Mouse (Mus musculus) 3134 (cell line): Measurements from ENCODE around the gene Ing4.
A peak's percentile ranks its signal among the peaks of the same experiment; 100 is the strongest.
"Not testable (repeated sequence)": the region's sequence is repeated elsewhere in the genome, so short reads cannot be mapped to it uniquely, and the experiment has no call there.

ENCODE experiments used
- DNase-seq: peaks from one replicate; pipeline ENCODE4 v3.0.0-alpha.2; 2011; ENCODE audit warnings: low spot score; ENCODE audit not compliant: insufficient read length; ENCODE audit errors: extremely low read depth

Ing4 gene

GRCm38 (mm10) chr6:125040221-125040620 is 661 bp downstream of the Ing4 start:
- DNase-seq: no peak

GRCm38 (mm10) chr6:125041047-125041446 is 1.5 kb downstream of the Ing4 start:
- DNase-seq: no peak

- DNase-seq: no peak
Observed at GRCm38 (mm10) chr6:125042081-125042480, 2.5 kb downstream of the Ing4 start.

DNA sequence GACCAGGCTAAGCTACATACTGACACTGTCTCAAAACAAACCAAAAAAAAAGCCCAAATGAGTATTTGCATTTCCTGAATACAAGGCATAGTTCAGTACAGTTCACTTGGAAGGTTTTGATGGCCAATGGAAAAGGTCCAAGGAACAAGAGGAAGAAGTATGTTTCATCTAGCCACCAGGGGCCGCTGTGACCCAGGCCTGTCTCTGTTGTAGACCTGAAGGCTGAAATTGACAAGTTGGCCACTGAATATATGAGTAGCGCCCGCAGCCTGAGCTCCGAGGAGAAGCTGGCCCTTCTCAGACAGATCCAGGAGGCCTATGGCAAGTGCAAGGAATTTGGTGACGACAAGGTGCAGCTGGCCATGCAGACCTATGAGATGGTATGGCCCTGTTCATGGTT is 7.1 kb downstream of the Ing4 start:
- peak; percentile 41 for DNase-seq

DNA sequence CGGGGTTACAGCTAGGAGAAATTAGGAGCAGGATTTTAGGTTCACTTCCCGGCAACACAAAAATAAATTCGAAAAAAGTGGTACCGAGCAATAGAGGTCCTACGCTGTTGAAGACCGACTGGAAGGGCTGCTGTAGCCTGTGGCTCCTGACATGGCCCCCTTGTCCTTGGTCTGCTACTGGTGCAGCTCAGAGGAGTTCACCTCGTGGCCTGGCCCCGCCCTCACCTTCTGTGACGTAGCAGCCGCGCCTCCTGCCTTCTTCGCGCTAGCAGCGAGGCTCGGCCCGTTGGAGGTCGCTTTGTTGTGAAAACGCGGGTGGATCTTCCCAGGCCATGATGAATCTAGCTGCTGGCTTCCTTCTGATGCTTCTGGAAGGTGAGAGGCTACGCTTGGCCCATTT is 10.1 kb downstream of the Ing4 start, which contains the start of gene Acrbp:
Gene Acrbp (plus strand): TSS at position 12 of the 400 bp plus-strand sequence.
- no peak for DNase-seq

DNA sequence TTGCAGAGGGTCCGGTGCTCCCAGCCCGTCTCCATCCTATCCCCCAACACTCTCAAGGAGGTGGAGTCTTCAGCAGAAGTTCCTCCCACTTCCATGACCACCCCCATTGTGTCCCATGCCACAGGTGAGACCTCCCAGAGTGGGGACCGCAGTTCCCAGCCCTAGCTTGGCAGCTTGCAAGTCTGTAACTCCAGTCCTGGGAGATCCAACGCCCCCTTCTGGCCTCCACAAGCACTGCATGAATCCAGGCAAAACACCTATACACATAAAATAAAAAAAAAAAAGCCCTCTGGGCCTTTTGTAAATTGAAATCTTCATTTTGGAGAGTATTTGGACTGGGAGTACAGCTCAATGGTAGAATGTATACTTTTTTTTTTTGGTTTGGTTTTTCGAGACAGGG is 11.7 kb downstream of the Ing4 start:
- peak; percentile 20 for DNase-seq

DNA sequence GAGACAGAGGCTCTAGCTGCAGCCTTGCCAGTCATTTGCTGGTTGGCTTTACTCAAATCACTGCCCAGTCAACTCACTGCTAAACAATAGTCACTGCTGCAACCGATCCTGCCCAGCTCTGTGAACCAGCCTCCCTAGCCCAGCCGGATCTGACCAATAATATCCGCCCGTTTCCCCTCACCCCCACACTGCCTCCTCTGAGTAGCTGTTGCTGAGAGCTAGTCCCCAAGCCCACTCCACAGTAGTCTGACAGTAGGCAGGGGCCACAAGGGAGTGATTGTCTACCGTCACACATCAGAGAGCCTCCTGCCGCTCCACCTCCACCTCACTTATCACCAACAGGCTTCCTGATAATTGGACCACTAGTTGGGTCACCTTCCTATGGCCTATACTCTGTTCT is 21.9 kb downstream of the Ing4 start:
- DNase-seq: no peak

DNA sequence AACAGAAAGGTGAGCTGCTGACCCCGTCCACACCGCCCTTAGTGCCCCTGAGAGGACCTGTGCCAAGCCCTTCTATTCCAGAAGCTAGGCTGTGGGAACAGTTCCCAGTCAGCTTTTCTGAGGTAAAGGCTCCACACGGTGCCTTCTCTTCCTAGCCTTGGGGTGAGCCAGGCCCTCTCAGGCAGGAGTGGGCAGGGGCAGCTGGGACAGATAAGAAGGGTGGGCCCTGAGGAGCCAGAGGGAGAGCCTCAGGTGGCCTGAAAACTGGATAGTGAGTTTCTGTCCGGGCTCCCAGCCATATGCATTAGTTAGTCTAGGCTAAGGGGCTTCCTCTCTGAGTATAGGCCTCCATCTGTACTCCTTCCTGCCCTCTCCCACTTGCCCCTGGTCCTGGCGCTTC is 23.0 kb downstream of the Ing4 start:
- DNase-seq: no peak

DNA sequence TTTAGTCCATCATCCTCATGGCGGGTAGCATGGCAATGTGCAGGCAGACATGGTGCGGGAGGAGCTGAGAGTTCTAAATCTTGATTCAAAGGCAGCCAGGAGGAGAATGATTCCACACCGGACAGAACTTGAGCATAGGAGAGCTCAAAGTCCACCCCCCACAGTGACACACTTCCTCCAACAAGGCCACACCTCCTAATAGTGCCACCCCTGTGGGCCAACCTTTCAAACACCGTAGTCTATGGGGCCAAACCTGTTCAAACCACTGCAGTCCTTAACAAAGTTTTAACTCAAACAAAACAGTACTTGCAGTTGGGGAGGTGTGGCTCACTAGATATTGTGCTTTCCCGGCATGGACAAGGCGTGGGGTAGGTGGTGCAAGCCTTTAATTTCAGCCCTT is 24.3 kb downstream of the Ing4 start:
- no peak for DNase-seq

DNA sequence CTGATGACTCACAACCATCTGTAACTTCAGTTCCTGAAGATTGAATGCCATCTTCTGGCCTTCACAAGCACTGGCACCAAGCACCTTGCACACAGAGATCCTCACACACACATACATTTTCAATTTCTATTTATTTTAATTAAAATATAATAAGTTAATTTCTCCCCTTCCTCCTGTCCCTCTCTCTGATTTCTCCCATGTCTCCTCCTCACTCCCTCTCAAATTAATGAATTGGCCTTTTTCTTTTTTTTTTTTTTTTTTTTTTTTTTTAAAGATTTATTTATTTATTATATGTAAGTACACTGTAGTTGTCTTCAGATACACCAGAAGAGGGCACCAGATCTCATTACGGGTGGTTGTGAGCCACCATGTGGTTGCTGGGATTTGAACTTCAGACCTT is 25.7 kb downstream of the Ing4 start:
- not testable (repeated sequence) for DNase-seq

GRCm38 (mm10) chr6:125067571-125067995 is 28.0 kb downstream of the Ing4 start, which contains the start of gene Lpar5:
Gene Lpar5 (plus strand): TSS chr6:125067920.
- DNase-seq: no peak

DNA sequence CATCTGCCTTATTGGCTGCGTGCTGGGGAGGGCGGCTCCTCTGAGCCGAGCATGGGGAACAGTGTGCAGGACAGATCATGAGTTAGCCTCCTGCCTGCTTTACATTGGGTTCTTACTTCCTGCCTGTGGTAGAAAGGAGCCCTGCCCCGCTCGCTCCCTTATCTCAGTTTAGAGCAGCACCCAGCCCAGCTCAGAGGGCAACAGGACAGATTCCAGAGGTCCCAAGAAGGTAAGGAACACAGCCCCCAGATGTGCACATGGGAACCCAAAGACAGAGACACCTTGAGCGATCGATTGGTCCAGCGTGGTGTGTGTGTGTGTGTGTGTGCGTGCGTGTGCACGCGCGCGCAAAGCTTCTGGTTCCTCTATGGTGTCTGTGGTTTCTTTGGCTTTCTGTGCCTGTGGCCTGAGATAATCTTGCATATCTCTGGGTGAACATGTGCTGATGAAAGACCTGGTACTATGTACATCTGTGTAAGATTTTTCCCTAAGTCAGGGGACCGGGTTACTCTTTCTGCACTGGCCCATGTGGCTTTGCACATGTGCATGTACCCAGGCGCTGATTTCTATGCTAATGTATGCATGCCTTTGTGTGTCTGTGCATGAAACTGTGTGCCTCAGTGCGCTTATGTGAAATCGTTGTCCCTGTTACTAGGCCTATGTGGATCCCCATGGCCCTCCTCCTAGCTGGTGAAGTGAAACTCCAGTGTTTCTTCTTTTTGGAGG is 31.8 kb downstream of the Ing4 start:
- no peak for DNase-seq

- no peak for DNase-seq
Observed at GRCm38 (mm10) chr6:125071896-125072279, 32.3 kb downstream of the Ing4 start.

DNA sequence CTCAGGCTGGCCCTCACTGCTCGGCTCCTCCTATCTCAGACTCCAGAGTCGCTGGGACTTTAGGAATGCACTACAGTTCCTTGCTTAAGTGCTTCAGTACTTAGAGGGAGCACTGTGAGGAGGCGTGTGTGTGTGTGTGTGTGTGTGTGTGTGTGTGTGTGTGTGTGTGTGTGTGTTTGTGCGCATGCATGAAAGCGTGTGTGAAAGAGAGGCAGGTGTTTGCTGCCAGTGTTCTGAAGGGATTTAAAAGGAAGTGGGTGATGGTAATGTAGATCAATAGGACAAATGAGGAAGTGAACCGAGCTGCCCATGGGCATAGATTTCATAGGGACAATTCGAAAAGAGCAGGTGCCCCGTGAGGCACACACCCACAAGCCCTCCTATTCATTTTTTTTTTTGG is 34.3 kb downstream of the Ing4 start:
- DNase-seq: no peak

- no peak for DNase-seq
Observed at GRCm38 (mm10) chr6:125081394-125081793, 41.8 kb downstream of the Ing4 start.

DNA sequence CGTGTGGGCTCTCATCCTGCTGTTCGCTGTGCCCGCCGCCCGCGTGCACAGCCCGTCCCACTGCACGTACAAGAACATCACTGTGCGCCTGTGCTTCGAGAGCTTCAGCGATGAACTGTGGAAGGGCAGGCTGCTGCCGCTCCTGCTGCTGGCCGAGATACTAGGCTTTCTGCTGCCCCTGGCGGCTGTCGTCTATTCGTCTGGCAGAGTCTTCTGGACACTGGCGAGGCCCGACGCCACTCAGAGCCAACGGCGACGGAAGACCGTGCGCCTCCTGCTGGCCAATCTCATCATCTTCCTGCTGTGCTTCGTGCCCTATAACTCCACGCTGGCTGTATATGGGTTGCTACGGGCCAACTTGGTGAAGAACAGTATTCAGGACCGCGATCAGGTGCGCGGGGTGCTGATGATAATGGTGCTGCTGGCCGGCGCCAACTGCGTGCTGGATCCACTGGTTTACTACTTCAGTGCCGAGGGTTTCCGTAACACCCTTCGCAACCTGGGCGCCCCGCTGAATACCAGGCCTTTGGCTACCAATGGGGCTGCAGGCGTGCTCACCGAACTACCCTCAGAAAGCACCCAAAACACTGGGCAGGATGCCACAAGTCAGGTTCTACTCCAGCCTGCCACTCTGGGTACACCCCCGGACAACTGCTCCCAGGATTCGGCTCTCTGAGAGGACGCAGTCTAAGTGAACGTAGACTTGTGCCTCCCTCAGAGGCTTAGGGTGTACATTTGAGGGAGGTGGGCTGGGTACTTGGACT is 42.4 kb downstream of the Ing4 start:
- peak; percentile 55 for DNase-seq

DNA sequence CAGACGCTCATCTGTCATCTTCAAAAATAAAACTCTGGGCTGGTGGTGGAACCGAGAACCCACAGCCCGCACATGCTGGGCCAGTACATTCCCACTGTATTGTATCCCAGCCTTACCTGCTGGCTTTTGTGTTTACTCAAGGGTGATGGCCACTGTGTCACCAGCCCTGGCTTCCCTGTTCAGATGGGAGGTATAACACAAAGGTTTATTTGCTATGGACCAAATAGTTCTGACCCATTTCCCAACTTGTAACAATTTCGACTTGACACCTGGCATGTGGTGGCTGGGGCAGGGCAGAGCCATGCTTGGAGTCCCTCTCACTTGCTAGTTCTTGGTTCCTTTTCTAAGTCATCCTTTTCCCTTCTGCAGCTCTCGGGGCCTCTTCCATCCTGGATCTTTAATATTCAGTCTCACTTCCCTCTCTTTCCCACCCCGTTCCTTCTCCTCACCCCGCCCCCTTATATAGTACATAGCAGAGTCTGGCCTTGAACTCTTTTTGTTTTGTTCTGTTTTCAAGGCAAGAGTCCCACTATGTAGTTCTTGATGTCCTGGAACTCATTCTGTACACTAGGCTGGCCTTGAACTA is 43.3 kb downstream of the Ing4 start:
- no peak for DNase-seq

DNA sequence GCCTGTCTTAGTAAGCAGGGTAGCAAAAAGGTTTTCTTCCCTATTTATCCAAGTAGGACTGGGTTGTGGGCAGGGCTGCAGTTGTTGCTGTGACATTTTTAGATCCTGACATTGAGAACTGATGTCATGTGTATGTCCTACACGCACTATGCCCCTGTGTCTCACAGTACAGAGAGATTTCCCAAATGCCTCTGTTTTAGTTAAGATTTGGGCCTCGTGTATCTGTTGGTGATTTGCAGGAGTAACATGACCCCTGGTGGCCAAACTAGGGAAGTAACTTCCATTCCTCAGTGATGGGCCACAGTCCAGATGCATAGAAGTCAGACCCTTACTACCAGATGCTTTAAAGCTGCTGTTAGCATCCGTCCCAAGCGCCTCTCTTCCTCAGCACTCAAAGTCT is 44.9 kb downstream of the Ing4 start:
- peak; percentile 42 for DNase-seq

DNA sequence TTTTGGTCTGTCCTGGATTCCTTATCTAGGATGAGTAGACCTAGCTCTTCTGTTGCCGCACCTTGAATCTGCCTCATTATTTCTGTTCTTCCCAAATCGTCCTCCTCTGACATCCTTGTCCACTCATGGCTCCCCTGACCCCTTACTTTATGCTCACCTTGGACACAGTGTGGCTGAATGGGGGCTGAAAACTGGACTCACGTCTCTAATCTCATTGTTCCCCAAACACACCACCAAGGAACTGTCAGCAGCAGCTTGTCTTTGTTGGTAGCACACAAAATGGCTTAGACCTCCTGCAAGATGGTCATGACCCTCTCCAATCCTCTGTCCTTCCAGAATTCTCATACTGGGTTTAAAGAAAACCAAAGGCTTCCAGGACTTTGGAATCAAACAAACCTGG is 48.4 kb downstream of the Ing4 start:
- DNase-seq: no peak

DNA sequence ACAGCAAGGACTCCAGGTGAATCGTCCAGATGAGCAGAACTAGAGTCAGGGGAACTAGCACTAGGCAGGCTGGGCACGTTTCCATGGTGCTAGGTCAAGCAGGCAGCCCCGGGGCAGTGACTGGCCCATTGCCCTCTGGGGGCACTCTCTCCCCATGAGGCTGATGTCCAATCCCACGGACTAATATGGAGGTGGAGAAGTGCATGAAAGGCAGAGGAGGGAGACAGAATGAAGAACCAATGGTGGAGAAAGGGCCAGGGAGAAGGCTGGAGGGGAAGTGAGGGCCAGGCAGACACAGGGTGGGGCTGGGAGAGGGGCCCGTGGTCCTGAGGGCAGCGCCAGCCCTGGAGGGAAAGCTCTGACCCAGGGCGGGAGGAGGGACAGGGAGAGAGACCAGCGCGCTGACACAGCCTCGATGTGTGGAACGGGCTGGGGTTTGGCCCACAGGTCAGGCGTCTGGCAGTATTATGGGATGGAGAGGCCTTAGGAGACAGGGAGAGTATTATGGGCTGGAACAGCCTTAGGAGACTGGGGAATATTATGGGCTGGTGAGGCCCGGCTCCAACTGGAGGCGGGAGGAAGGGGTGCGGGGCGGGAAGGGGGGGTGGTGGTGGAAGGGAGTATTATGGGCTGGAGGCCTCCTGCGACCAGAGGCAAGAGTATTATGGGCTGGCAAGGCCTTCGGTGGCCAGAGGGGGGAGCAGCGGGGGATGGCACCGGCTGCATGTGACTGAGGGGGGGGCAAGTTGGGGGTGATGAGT is 49.2 kb downstream of the Ing4 start:
- peak; percentile 86 for DNase-seq
